Mouse (Mus musculus) layer of hippocampus, adult 8-10 months (tissue): ENCODE measurements around the gene Tsku. TPM values are rescaled to one million over a fixed set of nuclear protein-coding genes. Genes with fewer than 3 reads are reported as not detected.

ENCODE experiments used
- DNase-seq, 2 experiments: peaks; one replicate each; pipeline ENCODE4 v3.0.0; 2022; ENCODE audit warnings: low spot score in 2 of 2
- total RNA-seq, 4 experiments: library from RNA; stranded (reverse); gene quantifications; 2 replicates each; pipeline ENCODE4 v1.2.4; 2022

Gene Tsku
- total RNA-seq, 4 experiments from 2014 or later, result 1.6 to 2.8 (median 2.3) TPM

GRCm38 (mm10) chr7:98359951-98360620, 1.0 kb downstream of the Tsku start:
- no peak for DNase-seq

- no peak for DNase-seq
Measured at GRCm38 (mm10) chr7:98358016-98358415, 3.1 kb downstream of the Tsku start.

GRCm38 (mm10) chr7:98357324-98357723, 3.8 kb downstream of the Tsku start:
- DNase-seq, result no peak

- DNase-seq, result no peak
Measured at GRCm38 (mm10) chr7:98354921-98355310, 6.2 kb downstream of the Tsku start.

- DNase-seq, result no peak
Measured at GRCm38 (mm10) chr7:98354160-98354920, 6.8 kb downstream of the Tsku start.

- no peak for DNase-seq
Measured at GRCm38 (mm10) chr7:98353616-98354015, 7.5 kb downstream of the Tsku start.

- DNase-seq, result no peak
Measured at GRCm38 (mm10) chr7:98351523-98351922, 9.6 kb downstream of the Tsku start.

GRCm38 (mm10) chr7:98349821-98350220, 11.3 kb downstream of the Tsku start:
- no peak for DNase-seq

GRCm38 (mm10) chr7:98349096-98349495, 12.0 kb downstream of the Tsku start:
- DNase-seq, result peak; percentile 43 to 71

- DNase-seq, result peak in 1 of 2 experiments; percentile 58
Measured at GRCm38 (mm10) chr7:98348043-98348442, 13.1 kb downstream of the Tsku start.

- DNase-seq, result no peak
Measured at GRCm38 (mm10) chr7:98347471-98347870, 13.7 kb downstream of the Tsku start.

GRCm38 (mm10) chr7:98345036-98345435, 16.1 kb downstream of the Tsku start:
- no peak for DNase-seq

- no peak for DNase-seq
Measured at GRCm38 (mm10) chr7:98344361-98344760, 16.8 kb downstream of the Tsku start.

- DNase-seq, result no peak
Measured at GRCm38 (mm10) chr7:98342249-98342648, 18.9 kb downstream of the Tsku start.

- DNase-seq, result peak; percentile 57 to 88
Measured at GRCm38 (mm10) chr7:98341475-98341874, 19.7 kb downstream of the Tsku start.

GRCm38 (mm10) chr7:98340343-98340742, 20.8 kb downstream of the Tsku start:
- no peak for DNase-seq

- no peak for DNase-seq
Measured at GRCm38 (mm10) chr7:98333987-98334386, 27.1 kb downstream of the Tsku start.

- DNase-seq, result no peak
Measured at GRCm38 (mm10) chr7:98333507-98333906, 27.6 kb downstream of the Tsku start.

GRCm38 (mm10) chr7:98332678-98333397, 28.3 kb downstream of the Tsku start:
- no peak for DNase-seq

- DNase-seq, result no peak
Measured at GRCm38 (mm10) chr7:98331932-98332331, 29.2 kb downstream of the Tsku start.

- DNase-seq, result no peak
Measured at GRCm38 (mm10) chr7:98330375-98331002, 30.6 kb downstream of the Tsku start.
